Mouse (Mus musculus): ENCODE results near the gene Pinlyp. TPM values are rescaled to one million over a fixed set of nuclear protein-coding genes. Genes with fewer than 3 reads are reported as not detected.

The Pinlyp gene
- polyA plus RNA-seq, 1 experiment from 2014 or later: 0.19 TPM

DNA sequence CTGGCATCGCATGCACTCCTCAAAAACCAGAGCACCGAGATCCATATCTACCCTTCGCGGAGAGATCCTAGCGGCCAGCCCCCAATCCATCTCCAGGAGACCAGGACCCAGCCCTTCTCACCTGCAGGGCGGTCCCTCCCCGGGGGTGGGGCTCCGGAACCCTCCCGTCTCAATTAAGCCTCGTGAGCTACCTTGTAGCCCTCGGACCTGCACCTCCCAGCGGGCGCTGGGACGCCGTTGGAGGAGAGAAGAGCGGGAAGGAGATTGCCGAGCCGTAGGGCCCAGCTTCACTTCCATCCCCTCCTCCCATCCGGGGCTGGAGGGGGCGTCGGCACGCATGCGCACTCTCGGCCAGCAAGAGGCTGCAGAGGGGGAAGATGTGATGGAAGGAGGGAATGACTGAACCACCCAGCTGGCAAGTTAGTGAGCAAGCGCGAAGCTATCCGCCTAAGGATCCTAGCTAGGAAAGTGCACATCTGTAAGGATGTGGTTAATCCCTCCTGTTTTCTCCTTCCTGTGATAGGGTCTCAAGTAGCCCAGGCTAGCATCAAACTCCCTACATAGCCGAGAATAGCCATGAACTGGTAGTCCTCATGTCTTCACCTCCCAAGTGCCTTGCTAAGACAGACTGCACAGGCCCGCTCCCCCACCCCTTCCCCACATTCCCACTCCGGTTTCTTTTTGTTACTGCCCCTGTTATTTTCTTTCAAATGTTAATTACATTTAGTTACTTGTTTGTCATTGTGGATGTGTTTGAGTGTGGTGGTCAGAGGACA, 41.6 kb upstream of the Pinlyp start, which contains the start of the genes Ethe1 and Zfp575:
Gene Ethe1 (plus strand): TSS at position 214 of the 776 bp plus-strand sequence.
Gene Zfp575 (minus strand): TSS at position 312 of the 776 bp plus-strand sequence.
- Histone ChIP-seq H3K36me3 (ENCODE audit: control insufficient read depth, insufficient read depth, low read length) (no peaks in the 10 kb centered on the region), H3K27ac (replicated peaks; ENCODE audit: low read depth, low read length) (no peak within 1 kb of the TSS), H3K9me3 (ENCODE audit: control insufficient read depth, low read length) (no peaks in the 10 kb centered on the region), H3K27me3 (ENCODE audit: control insufficient read depth, insufficient read depth, low read length) (peaks cover 24% of the 10 kb centered on the region), H3K4me2 (ENCODE audit: low read depth, severe bottlenecking) (peak within 1 kb of the TSS; percentile 58), H3K9ac (ENCODE audit: low read length) (peak within 1 kb of the TSS; percentile 79), H3K4me1 (ENCODE audit: control insufficient read depth, insufficient read depth, low read length) (peaks cover 3% of the 10 kb centered on the region; the same call in 1 of the 2 replicates), H3K4me3 (ENCODE audit: low read depth, low read length) (peak within 1 kb of the TSS; percentile 40)
- peak; percentile 57 for ATAC-seq (ENCODE audit: insufficient number of reproducible peaks, low FRiP score, low TSS enrichment, low read depth)
- peak; percentile 86 for DNase-seq (ENCODE audit: low spot score)
- 8% methylated on average over 30 of the region's 30 CpGs for WGBS

DNA sequence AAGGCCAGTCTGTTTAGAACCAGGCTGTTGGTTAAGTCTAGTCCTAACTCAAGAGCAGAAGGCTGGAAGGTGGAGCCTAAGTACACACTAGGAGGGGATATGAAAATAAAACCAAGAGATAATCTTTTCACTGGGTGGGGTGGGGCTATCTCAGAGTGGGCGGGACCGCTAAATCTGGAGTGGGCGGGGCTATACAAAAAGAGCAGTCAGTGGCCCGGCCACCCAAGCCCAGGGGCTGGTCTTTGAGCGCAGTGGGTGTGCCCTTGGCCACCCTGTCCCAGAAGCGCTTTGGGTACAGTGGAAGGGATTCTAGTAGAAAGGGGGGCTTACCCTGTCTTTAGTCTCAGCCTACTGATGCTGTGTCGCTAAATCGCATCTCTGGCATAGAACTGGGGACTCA, 40.9 kb upstream of the Pinlyp start:
- DNase-seq (ENCODE audit: low spot score) (peak; percentile 33), ATAC-seq (ENCODE audit: insufficient number of reproducible peaks, low FRiP score, low TSS enrichment, low read depth) (peak; percentile 55; the same call in 1 of the 2 replicates)
- H3K9me3 ChIP-seq (ENCODE audit: control insufficient read depth, low read length): no peaks in the 10 kb centered on the region
- peak overlapping the region; percentile 40 for H3K4me3 ChIP-seq (ENCODE audit: low read depth, low read length)
- no peaks in the 10 kb centered on the region for H3K36me3 ChIP-seq (ENCODE audit: control insufficient read depth, insufficient read depth, low read length)
- H3K4me1 ChIP-seq (ENCODE audit: control insufficient read depth, insufficient read depth, low read length): peaks cover 3% of the 10 kb centered on the region; the same call in 1 of the 2 replicates
- H3K9ac ChIP-seq (ENCODE audit: low read length): no peak overlapping the region; the same call in 1 of the 2 replicates
- H3K27me3 ChIP-seq (ENCODE audit: control insufficient read depth, insufficient read depth, low read length): peaks cover 24% of the 10 kb centered on the region
- 5% methylated on average over 8 of the region's 8 CpGs for WGBS
- peak overlapping the region; percentile 58 for H3K4me2 ChIP-seq (ENCODE audit: low read depth, severe bottlenecking)
- H3K27ac ChIP-seq (replicated peaks; ENCODE audit: low read depth, low read length): no peak overlapping the region

DNA sequence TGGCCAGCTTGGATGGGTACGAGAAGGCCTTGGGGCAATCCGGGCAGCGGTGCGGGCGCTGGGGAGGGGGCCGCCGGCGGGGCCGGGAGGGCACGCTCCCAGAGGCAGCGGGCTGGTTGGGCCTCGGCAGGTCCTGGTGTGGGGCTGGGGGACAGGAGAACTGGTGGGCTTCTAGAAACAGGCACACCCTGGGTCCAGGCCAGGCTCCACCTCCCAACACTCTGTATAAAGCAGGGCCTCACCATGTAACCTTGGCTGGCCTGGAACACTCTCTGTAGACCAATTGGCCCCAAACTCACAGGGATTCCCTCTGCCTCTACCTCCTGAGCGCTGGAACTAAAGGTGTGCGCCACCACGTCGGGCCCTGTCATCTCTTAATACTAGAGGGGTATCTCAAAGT, 40.1 kb upstream of the Pinlyp start:
- WGBS: 43% methylated on average over 16 of the region's 16 CpGs
- H3K9ac ChIP-seq (ENCODE audit: low read length): no peak overlapping the region
- ATAC-seq (ENCODE audit: insufficient number of reproducible peaks, low FRiP score, low TSS enrichment, low read depth) (peak; percentile 60), DNase-seq (ENCODE audit: low spot score) (no peak)
- peaks cover 3% of the 10 kb centered on the region; the same call in 1 of the 2 replicates for H3K4me1 ChIP-seq (ENCODE audit: control insufficient read depth, insufficient read depth, low read length)
- H3K27me3 ChIP-seq (ENCODE audit: control insufficient read depth, insufficient read depth, low read length): peaks cover 24% of the 10 kb centered on the region
- no peak overlapping the region for H3K4me2 ChIP-seq (ENCODE audit: low read depth, severe bottlenecking)
- no peak overlapping the region for H3K27ac ChIP-seq (replicated peaks; ENCODE audit: low read depth, low read length)
- H3K4me3 ChIP-seq (ENCODE audit: low read depth, low read length): no peak overlapping the region
- H3K9me3 ChIP-seq (ENCODE audit: control insufficient read depth, low read length): no peaks in the 10 kb centered on the region
- no peaks in the 10 kb centered on the region for H3K36me3 ChIP-seq (ENCODE audit: control insufficient read depth, insufficient read depth, low read length)

DNA sequence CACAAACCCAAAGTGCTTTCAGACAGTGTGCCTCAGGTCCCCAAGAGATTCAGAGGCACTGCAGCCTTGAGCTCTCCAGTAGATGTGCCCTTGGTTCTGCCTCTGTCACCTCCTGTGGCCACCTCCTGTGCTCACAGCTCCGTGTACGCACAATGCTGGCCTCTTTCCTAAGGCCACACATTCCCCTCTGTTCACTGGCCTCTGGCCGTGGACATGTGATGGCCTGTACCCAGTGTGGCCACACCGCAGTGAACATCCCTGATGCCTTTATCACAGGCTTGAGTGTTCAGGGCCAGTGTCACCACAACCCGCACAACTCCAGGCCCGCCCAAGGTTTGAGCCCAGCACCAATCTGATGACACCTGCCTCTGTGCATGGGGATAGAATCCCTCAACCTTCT, 39.0 kb upstream of the Pinlyp start:
- no peak overlapping the region for H3K27ac ChIP-seq (replicated peaks; ENCODE audit: low read depth, low read length)
- no peak overlapping the region for H3K4me2 ChIP-seq (ENCODE audit: low read depth, severe bottlenecking)
- peaks cover 3% of the 10 kb centered on the region; the same call in 1 of the 2 replicates for H3K4me1 ChIP-seq (ENCODE audit: control insufficient read depth, insufficient read depth, low read length)
- H3K36me3 ChIP-seq (ENCODE audit: control insufficient read depth, insufficient read depth, low read length): no peaks in the 10 kb centered on the region
- 89% methylated on average over 6 of the region's 6 CpGs for WGBS
- H3K9ac ChIP-seq (ENCODE audit: low read length): no peak overlapping the region
- no peaks in the 10 kb centered on the region for H3K9me3 ChIP-seq (ENCODE audit: control insufficient read depth, low read length)
- H3K27me3 ChIP-seq (ENCODE audit: control insufficient read depth, insufficient read depth, low read length): peaks cover 24% of the 10 kb centered on the region
- no peak overlapping the region for H3K4me3 ChIP-seq (ENCODE audit: low read depth, low read length)
- no peak for DNase-seq (ENCODE audit: low spot score)
- ATAC-seq (ENCODE audit: insufficient number of reproducible peaks, low FRiP score, low TSS enrichment, low read depth): no peak

DNA sequence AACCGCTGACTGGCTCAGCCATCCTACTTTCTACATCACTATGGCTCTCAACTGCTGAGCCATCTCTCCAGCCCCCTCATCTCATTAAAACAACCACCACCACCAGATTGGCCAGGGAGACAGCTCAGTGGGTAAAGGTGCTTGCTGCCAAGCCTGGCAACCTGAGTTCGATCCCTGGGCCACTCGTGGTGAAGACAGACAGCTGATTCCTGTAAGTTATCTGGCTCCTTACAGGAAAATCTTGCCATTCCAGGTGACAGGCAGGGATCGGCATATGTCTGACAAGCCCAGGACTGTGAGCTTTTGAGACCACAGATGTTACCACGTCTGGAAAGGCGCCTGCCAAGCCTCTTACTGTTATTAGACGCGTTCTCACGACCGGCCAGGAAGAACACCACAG, 31.9 kb upstream of the Pinlyp start:
- 93% methylated on average over 10 of the region's 10 CpGs for WGBS
- Histone ChIP-seq H3K4me1 (ENCODE audit: control insufficient read depth, insufficient read depth, low read length) (no peaks in the 10 kb centered on the region), H3K9me3 (ENCODE audit: control insufficient read depth, low read length) (no peaks in the 10 kb centered on the region), H3K4me3 (ENCODE audit: low read depth, low read length) (no peak overlapping the region), H3K36me3 (ENCODE audit: control insufficient read depth, insufficient read depth, low read length) (peaks cover 2% of the 10 kb centered on the region; the same call in 1 of the 2 replicates), H3K27ac (replicated peaks; ENCODE audit: low read depth, low read length) (no peak overlapping the region), H3K9ac (ENCODE audit: low read length) (no peak overlapping the region), H3K27me3 (ENCODE audit: control insufficient read depth, insufficient read depth, low read length) (no peaks in the 10 kb centered on the region), H3K4me2 (ENCODE audit: low read depth, severe bottlenecking) (no peak overlapping the region)
- no peak for ATAC-seq (ENCODE audit: insufficient number of reproducible peaks, low FRiP score, low TSS enrichment, low read depth)
- no peak for DNase-seq (ENCODE audit: low spot score)

DNA sequence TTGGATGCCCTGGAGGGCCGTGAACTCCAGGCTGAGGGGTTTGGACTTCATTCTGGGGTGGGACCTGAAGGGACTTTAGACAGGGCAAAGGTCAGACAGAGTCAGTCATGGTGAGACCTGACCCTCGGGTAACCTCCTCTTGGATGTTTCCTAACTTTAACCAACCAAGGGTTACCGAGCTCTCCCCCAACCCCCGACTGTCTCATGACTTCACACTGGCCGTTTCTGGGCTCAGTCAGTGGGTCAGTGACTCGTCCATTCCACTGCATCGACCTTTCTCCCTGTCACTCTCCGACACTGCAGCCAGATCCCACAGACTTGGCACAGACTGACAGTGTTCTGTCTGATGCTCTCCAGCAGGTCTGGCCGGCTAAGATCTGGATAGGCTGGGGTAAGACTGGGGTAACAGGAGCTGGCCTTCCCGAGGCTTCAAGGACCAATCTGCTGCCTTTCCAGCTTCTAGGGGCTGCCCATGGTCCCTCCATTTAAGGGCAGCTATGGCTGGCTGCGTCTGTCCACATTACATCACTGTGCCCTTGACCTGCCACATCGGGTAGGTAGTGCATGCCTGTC, 28.4 kb upstream of the Pinlyp start:
- DNase-seq (ENCODE audit: low spot score): no peak
- no peaks in the 10 kb centered on the region for H3K27me3 ChIP-seq (ENCODE audit: control insufficient read depth, insufficient read depth, low read length)
- ATAC-seq (ENCODE audit: insufficient number of reproducible peaks, low FRiP score, low TSS enrichment, low read depth): no peak
- H3K4me3 ChIP-seq (ENCODE audit: low read depth, low read length): no peak overlapping the region
- H3K27ac ChIP-seq (replicated peaks; ENCODE audit: low read depth, low read length): no peak overlapping the region
- no peaks in the 10 kb centered on the region for H3K9me3 ChIP-seq (ENCODE audit: control insufficient read depth, low read length)
- H3K4me1 ChIP-seq (ENCODE audit: control insufficient read depth, insufficient read depth, low read length): no peaks in the 10 kb centered on the region
- no peak overlapping the region for H3K9ac ChIP-seq (ENCODE audit: low read length)
- whole genome bisulfite sequencing: 66% methylated on average over 12 of the region's 12 CpGs
- no peak overlapping the region for H3K4me2 ChIP-seq (ENCODE audit: low read depth, severe bottlenecking)
- peaks cover 16% of the 10 kb centered on the region for H3K36me3 ChIP-seq (ENCODE audit: control insufficient read depth, insufficient read depth, low read length)

DNA sequence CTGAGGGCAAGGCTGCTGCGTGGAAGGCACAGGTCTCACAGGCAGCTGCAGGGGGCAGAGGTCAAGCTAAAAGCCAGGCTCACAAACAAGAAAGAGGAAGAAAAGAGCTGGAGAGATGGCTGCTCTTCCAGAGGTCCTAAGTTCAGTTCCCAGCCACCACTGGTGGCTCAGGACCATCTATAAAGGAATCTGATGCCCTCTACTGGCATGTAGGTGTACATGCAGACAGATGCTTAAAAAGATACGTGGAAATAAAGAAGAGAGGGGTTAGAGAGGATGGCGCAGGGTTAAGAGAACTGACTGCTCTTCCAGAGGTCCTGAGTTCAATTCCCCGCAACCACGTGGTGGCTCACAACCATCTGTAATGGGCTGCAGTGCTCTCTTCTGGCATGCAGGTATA, 26.5 kb upstream of the Pinlyp start:
- no peak for DNase-seq (ENCODE audit: low spot score)
- no peak overlapping the region for H3K4me3 ChIP-seq (ENCODE audit: low read depth, low read length)
- no peaks in the 10 kb centered on the region for H3K27me3 ChIP-seq (ENCODE audit: control insufficient read depth, insufficient read depth, low read length)
- peaks cover 23% of the 10 kb centered on the region for H3K36me3 ChIP-seq (ENCODE audit: control insufficient read depth, insufficient read depth, low read length)
- no peak for ATAC-seq (ENCODE audit: insufficient number of reproducible peaks, low FRiP score, low TSS enrichment, low read depth)
- H3K4me2 ChIP-seq (ENCODE audit: low read depth, severe bottlenecking): no peak overlapping the region
- no peaks in the 10 kb centered on the region for H3K4me1 ChIP-seq (ENCODE audit: control insufficient read depth, insufficient read depth, low read length)
- WGBS: 56% methylated on average over 5 of the region's 5 CpGs
- no peaks in the 10 kb centered on the region for H3K9me3 ChIP-seq (ENCODE audit: control insufficient read depth, low read length)
- no peak overlapping the region for H3K9ac ChIP-seq (ENCODE audit: low read length)
- no peak overlapping the region for H3K27ac ChIP-seq (replicated peaks; ENCODE audit: low read depth, low read length)

DNA sequence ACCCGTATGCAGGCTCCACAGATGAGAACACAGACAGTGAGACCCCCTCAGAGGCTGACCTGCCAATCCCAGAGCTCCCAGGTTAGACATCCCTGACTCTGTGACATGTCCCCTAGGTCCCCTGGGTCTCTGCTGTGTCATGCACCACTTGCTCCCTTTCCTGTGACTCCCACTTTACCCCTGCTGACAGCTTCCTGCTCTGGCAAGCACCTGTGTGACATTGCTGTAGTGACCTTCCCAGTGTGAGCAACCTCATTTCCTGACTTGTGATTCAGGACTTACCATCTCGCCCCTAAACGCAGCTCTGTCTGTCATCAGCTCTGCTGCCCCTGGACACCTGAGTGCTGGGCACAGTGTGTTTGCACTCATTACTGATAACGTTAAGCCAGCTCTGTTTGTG, 25.2 kb upstream of the Pinlyp start:
- ATAC-seq (ENCODE audit: insufficient number of reproducible peaks, low FRiP score, low TSS enrichment, low read depth): no peak
- no peaks in the 10 kb centered on the region for H3K4me1 ChIP-seq (ENCODE audit: control insufficient read depth, insufficient read depth, low read length)
- DNase-seq (ENCODE audit: low spot score): no peak
- H3K4me3 ChIP-seq (ENCODE audit: low read depth, low read length): no peak overlapping the region
- H3K27ac ChIP-seq (replicated peaks; ENCODE audit: low read depth, low read length): no peak overlapping the region
- H3K9ac ChIP-seq (ENCODE audit: low read length): no peak overlapping the region
- no peak overlapping the region for H3K4me2 ChIP-seq (ENCODE audit: low read depth, severe bottlenecking)
- H3K27me3 ChIP-seq (ENCODE audit: control insufficient read depth, insufficient read depth, low read length): no peaks in the 10 kb centered on the region
- peaks cover 30% of the 10 kb centered on the region for H3K36me3 ChIP-seq (ENCODE audit: control insufficient read depth, insufficient read depth, low read length)
- H3K9me3 ChIP-seq (ENCODE audit: control insufficient read depth, low read length): no peaks in the 10 kb centered on the region
- 85% methylated on average over 4 of the region's 4 CpGs for WGBS

Data from limb, embryonic 11.5 days (tissue).